Mouse (Mus musculus): ENCODE results near the gene Map3k4. TPM values are rescaled to one million over a fixed set of nuclear protein-coding genes. Genes with fewer than 3 reads are reported as not detected.

The Map3k4 gene
- polyA plus RNA-seq, 1 experiment from 2014 or later = 39.7 TPM

DNA sequence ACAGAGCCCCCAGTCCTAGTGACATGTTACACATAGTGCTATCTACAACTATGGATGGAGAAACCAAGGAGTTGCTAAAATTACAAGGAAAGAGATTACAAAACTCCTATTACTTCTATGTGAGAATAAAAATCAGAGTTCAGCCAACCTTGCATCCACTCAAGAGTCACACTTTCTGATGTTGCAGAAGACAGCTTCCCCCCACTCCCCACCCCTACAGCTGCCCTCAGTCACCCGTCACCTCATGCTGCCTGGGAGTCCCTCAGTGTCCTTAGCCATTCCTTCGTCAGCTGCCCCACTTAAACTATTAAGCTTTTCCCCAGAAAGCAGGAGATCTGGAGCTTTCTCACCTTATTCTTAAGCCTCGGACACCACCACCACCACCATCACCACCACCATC lies 54.3 kb downstream of the Map3k4 start:
- H3K4me3 ChIP-seq (ENCODE audit: low read length) = no peak overlapping the region
- H3K9me3 ChIP-seq (ENCODE audit: control insufficient read depth, low read length) = no peaks in the 10 kb centered on the region
- H3K27ac ChIP-seq (ENCODE audit: low read depth, low read length) = no peak overlapping the region
- H3K4me2 ChIP-seq (ENCODE audit: low read length) = no peak overlapping the region
- ATAC-seq = no peak
- 84% methylated on average over 3 of the region's 3 CpGs for WGBS
- no peak overlapping the region for H3K9ac ChIP-seq (ENCODE audit: low read depth, low read length)
- H3K36me3 ChIP-seq (ENCODE audit: control insufficient read depth, insufficient read depth, low read length) = peaks cover 3% of the 10 kb centered on the region
- no peaks in the 10 kb centered on the region for H3K27me3 ChIP-seq (replicated peaks; ENCODE audit: control insufficient read depth, insufficient read depth, low read length)
- H3K4me1 ChIP-seq (ENCODE audit: control insufficient read depth, insufficient read depth, low read depth, low read length) = peaks cover 26% of the 10 kb centered on the region

DNA sequence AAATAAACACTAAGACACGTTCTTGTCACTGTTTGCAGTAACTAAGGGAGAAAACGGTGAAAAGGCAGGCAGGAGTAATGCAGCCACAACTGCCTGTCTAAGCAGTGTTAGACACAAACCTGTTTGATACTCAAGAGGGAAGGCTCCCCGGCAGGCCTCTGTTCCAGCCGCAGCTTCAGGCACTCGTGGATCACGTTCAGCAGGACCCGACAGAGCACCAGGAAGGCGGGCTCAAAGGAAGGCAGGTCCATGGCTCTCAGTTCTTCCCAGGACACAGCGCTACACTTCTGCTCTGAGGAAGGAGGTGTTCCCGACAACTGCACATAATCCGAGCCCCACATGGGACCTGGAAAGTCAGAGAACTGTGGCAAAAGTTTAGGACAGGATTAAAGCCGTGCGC lies 54.8 kb downstream of the Map3k4 start:
- no peak overlapping the region for H3K9ac ChIP-seq (ENCODE audit: low read depth, low read length)
- WGBS = 86% methylated on average over 13 of the region's 13 CpGs
- no peak for ATAC-seq

DNA sequence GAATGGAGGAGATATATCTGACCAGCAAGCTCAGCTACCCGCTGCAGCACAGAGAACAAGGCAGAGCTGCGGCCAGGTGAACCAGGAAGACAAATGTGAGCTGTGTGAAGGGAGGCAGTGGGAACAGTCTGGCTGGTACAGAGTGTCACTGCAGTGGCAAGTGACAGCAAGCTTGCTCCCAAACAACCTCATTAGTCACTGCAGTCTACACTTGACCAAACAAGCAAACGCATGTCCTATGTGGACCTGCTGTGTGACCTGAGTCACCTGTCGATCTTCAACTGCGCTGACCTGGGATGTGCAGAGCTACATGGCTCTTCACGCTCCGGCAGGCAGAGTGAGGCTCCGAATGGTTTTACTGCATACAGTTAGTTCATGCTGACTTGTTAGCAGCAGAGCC lies 55.7 kb downstream of the Map3k4 start:
- Histone ChIP-seq H3K4me3 (ENCODE audit: low read length) (no peak overlapping the region), H3K4me2 (ENCODE audit: low read length) (no peak overlapping the region), H3K4me1 (ENCODE audit: control insufficient read depth, insufficient read depth, low read depth, low read length) (peaks cover 23% of the 10 kb centered on the region), H3K9me3 (ENCODE audit: control insufficient read depth, low read length) (no peaks in the 10 kb centered on the region), H3K27ac (ENCODE audit: low read depth, low read length) (no peak overlapping the region), H3K27me3 (replicated peaks; ENCODE audit: control insufficient read depth, insufficient read depth, low read length) (no peaks in the 10 kb centered on the region), H3K36me3 (ENCODE audit: control insufficient read depth, insufficient read depth, low read length) (peaks cover 5% of the 10 kb centered on the region), H3K9ac (ENCODE audit: low read depth, low read length) (no peak overlapping the region)
- WGBS = 90% methylated on average over 8 of the region's 8 CpGs
- no peak for ATAC-seq

More for the DNA sequence above, 54.8 kb downstream of the Map3k4 start:
- H3K4me1 ChIP-seq (ENCODE audit: control insufficient read depth, insufficient read depth, low read depth, low read length) = peaks cover 26% of the 10 kb centered on the region
- no peak overlapping the region for H3K4me3 ChIP-seq (ENCODE audit: low read length)
- H3K27ac ChIP-seq (ENCODE audit: low read depth, low read length) = no peak overlapping the region
- H3K4me2 ChIP-seq (ENCODE audit: low read length) = no peak overlapping the region
- H3K36me3 ChIP-seq (ENCODE audit: control insufficient read depth, insufficient read depth, low read length) = peaks cover 3% of the 10 kb centered on the region
- H3K9me3 ChIP-seq (ENCODE audit: control insufficient read depth, low read length) = no peaks in the 10 kb centered on the region
- H3K27me3 ChIP-seq (replicated peaks; ENCODE audit: control insufficient read depth, insufficient read depth, low read length) = no peaks in the 10 kb centered on the region

DNA sequence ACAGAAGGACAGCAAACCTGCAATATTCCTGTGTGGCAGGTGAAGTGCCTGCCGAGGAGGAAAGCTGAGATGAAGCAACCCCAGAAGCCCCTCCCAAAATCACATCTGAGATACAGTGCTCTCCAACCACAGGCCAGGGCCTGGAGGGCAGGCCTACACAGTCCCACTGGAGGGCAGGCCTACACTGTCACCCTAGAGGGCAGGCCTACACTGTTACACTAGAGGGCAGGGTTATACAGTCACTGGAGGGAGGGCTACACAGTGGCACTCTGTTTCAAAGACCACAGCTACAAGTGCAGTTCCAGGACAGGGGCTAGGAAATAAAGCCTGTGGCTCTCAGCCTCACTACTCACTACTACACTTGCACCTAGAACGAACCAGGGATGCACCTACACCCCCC lies 56.7 kb downstream of the Map3k4 start:
- H3K9ac ChIP-seq (ENCODE audit: low read depth, low read length) = no peak overlapping the region
- H3K27ac ChIP-seq (ENCODE audit: low read depth, low read length) = no peak overlapping the region
- H3K27me3 ChIP-seq (replicated peaks; ENCODE audit: control insufficient read depth, insufficient read depth, low read length) = no peaks in the 10 kb centered on the region
- peaks cover 15% of the 10 kb centered on the region for H3K4me1 ChIP-seq (ENCODE audit: control insufficient read depth, insufficient read depth, low read depth, low read length)
- no peak overlapping the region for H3K4me2 ChIP-seq (ENCODE audit: low read length)
- no peak overlapping the region for H3K4me3 ChIP-seq (ENCODE audit: low read length)
- no peaks in the 10 kb centered on the region for H3K9me3 ChIP-seq (ENCODE audit: control insufficient read depth, low read length)
- peaks cover 14% of the 10 kb centered on the region for H3K36me3 ChIP-seq (ENCODE audit: control insufficient read depth, insufficient read depth, low read length)
- 0 out of 2 replicates have a peak, but pooled peaks have one; percentile 31 for ATAC-seq
- WGBS = 89% methylated on average over 2 of the region's 2 CpGs

DNA sequence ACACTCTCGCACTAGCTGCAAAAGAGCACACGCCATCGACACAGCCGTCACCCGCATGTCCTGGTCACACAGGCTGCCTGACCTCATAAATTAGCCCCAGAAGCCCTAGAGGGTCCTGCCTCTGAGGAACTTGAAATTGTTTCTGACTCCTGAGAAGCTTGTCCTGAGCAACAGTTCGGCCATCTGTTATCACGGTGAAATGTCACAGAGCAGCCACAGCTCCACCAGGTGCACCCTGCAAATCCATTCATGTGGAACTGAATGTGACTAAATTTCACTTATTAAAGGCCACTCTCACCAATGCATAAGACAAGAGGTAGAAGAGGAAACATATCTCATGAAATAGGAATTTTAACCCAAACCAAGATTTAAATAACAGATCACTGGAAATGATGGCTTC lies 57.2 kb downstream of the Map3k4 start:
- ATAC-seq = no peak
- Histone ChIP-seq H3K4me2 (ENCODE audit: low read length) (no peak overlapping the region), H3K36me3 (ENCODE audit: control insufficient read depth, insufficient read depth, low read length) (peaks cover 18% of the 10 kb centered on the region), H3K9ac (ENCODE audit: low read depth, low read length) (no peak overlapping the region), H3K4me3 (ENCODE audit: low read length) (no peak overlapping the region), H3K9me3 (ENCODE audit: control insufficient read depth, low read length) (no peaks in the 10 kb centered on the region), H3K4me1 (ENCODE audit: control insufficient read depth, insufficient read depth, low read depth, low read length) (peaks cover 10% of the 10 kb centered on the region), H3K27ac (ENCODE audit: low read depth, low read length) (no peak overlapping the region), H3K27me3 (replicated peaks; ENCODE audit: control insufficient read depth, insufficient read depth, low read length) (no peaks in the 10 kb centered on the region)
- 81% methylated on average over 7 of the region's 7 CpGs for WGBS

DNA sequence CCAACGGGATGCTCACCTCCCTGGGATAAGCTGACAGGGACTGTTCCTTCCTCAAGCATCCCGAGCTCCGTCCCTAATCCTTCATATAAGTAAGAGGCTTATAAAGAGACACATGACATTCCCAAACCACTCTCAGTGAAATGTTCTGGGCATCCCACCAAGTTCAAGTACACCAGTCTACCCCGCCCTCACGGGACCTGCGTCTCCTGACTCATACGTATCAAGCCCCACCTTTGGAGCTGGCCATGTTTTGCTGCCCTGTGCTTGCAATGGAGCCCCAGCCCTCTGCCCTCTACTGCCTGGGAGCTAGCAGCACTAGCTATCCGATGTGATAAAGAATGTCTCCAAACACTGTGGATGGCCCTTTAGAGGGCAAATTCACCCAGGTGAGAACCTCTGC lies 58.6 kb downstream of the Map3k4 start:
- 91% methylated on average over 8 of the region's 8 CpGs for WGBS
- H3K36me3 ChIP-seq (ENCODE audit: control insufficient read depth, insufficient read depth, low read length) = peaks cover 24% of the 10 kb centered on the region

DNA sequence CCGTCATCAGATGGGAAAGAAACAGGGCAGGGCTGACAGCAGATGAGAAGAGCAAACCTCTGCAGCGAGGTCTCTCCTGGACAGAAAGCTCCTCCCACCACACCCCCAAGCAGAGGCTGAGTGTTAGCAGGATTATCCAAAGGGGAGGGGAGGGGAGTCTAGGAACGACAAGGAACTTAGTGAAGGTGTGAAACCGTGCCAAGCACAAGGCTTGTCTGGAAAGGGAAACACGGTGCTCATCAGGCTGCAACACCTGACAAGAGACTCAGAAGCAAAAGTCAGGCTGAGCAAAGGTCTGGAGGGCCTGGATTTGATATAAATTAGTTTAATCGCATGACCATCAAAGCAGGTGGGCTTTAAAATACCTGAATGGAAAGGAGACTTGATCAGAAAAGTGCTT lies 60.1 kb downstream of the Map3k4 start:
- Histone ChIP-seq H3K9ac (ENCODE audit: low read depth, low read length) (no peak overlapping the region), H3K4me3 (ENCODE audit: low read length) (no peak overlapping the region), H3K27ac (ENCODE audit: low read depth, low read length) (no peak overlapping the region), H3K9me3 (ENCODE audit: control insufficient read depth, low read length) (peaks cover under 1% of the 10 kb centered on the region; the same call in 1 of the 2 replicates), H3K4me1 (ENCODE audit: control insufficient read depth, insufficient read depth, low read depth, low read length) (no peaks in the 10 kb centered on the region), H3K4me2 (ENCODE audit: low read length) (no peak overlapping the region), H3K36me3 (ENCODE audit: control insufficient read depth, insufficient read depth, low read length) (peaks cover 38% of the 10 kb centered on the region), H3K27me3 (replicated peaks; ENCODE audit: control insufficient read depth, insufficient read depth, low read length) (no peaks in the 10 kb centered on the region)
- WGBS = 81% methylated on average over 6 of the region's 6 CpGs
- ATAC-seq = no peak

More for the DNA sequence above, 58.6 kb downstream of the Map3k4 start:
- Histone ChIP-seq H3K4me3 (ENCODE audit: low read length) (no peak overlapping the region), H3K9me3 (ENCODE audit: control insufficient read depth, low read length) (no peaks in the 10 kb centered on the region), H3K9ac (ENCODE audit: low read depth, low read length) (no peak overlapping the region), H3K4me1 (ENCODE audit: control insufficient read depth, insufficient read depth, low read depth, low read length) (no peaks in the 10 kb centered on the region), H3K27me3 (replicated peaks; ENCODE audit: control insufficient read depth, insufficient read depth, low read length) (no peaks in the 10 kb centered on the region), H3K4me2 (ENCODE audit: low read length) (no peak overlapping the region), H3K27ac (ENCODE audit: low read depth, low read length) (no peak overlapping the region)
- ATAC-seq = no peak

DNA sequence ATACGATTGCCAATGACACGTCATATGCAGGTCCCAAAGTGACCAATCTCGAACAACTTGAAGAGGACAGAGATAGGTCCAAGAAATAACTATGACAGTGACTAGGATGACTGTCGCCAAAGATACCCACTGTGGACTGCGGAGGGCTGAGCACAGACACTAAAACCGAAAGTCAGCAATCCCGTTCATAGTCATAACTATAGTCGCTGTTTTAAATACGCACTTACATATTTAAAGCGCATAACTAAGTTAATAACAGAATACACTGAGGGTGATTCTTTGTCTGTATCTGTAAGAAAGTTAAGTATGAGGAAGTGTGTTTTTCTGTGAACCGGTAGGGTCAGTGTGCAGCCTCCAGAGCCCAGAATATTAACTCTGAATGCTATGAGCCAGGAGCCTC lies 62.5 kb downstream of the Map3k4 start:
- Histone ChIP-seq H3K36me3 (ENCODE audit: control insufficient read depth, insufficient read depth, low read length) (peaks cover 53% of the 10 kb centered on the region), H3K9ac (ENCODE audit: low read depth, low read length) (no peak overlapping the region), H3K27me3 (replicated peaks; ENCODE audit: control insufficient read depth, insufficient read depth, low read length) (no peaks in the 10 kb centered on the region), H3K4me3 (ENCODE audit: low read length) (no peak overlapping the region), H3K9me3 (ENCODE audit: control insufficient read depth, low read length) (peaks cover 5% of the 10 kb centered on the region; the same call in 1 of the 2 replicates), H3K4me2 (ENCODE audit: low read length) (no peak overlapping the region), H3K27ac (ENCODE audit: low read depth, low read length) (no peak overlapping the region), H3K4me1 (ENCODE audit: control insufficient read depth, insufficient read depth, low read depth, low read length) (no peaks in the 10 kb centered on the region)
- WGBS = 95% methylated on average over 11 of the region's 11 CpGs
- ATAC-seq = no peak

DNA sequence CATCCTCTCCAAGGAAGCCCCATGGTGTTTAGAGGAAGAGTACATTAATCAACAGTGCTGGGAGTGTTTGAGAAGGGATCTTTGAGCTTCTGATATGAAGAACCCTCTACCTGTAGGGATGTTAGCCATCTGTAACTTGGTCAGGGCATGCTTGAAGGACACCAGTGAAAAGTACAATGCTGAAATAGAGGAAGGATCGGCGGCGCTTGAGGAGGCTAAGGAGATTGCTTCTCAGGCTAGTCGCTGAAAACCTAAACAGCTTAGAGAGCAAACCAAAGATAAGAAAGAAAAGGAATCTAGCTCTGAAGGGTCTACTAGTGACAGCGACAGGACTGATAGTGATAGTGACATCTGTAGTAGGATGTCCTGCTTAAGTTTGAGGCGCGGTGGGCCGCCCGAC lies 68.0 kb downstream of the Map3k4 start:
- no peak overlapping the region for H3K4me3 ChIP-seq (ENCODE audit: low read length)
- H3K36me3 ChIP-seq (ENCODE audit: control insufficient read depth, insufficient read depth, low read length) = peaks cover 51% of the 10 kb centered on the region
- H3K4me1 ChIP-seq (ENCODE audit: control insufficient read depth, insufficient read depth, low read depth, low read length) = no peaks in the 10 kb centered on the region
- H3K4me2 ChIP-seq (ENCODE audit: low read length) = no peak overlapping the region
- 99% methylated on average over 9 of the region's 9 CpGs for WGBS
- peaks cover 5% of the 10 kb centered on the region; the same call in 1 of the 2 replicates for H3K9me3 ChIP-seq (ENCODE audit: control insufficient read depth, low read length)
- ATAC-seq = no peak
- H3K27ac ChIP-seq (ENCODE audit: low read depth, low read length) = no peak overlapping the region
- no peak overlapping the region for H3K9ac ChIP-seq (ENCODE audit: low read depth, low read length)
- H3K27me3 ChIP-seq (replicated peaks; ENCODE audit: control insufficient read depth, insufficient read depth, low read length) = no peaks in the 10 kb centered on the region

All from hindbrain, embryonic 16.5 days (tissue).